Mouse (Mus musculus) embryo, embryonic 11.5 days (tissue): ENCODE results near the gene Cldn8.

Experiments
- DNase-seq: peaks from one replicate; pipeline ENCODE4 v3.0.0-alpha.2; 2012; ENCODE audit warnings: low read depth, low spot score

The Cldn8 gene

DNA sequence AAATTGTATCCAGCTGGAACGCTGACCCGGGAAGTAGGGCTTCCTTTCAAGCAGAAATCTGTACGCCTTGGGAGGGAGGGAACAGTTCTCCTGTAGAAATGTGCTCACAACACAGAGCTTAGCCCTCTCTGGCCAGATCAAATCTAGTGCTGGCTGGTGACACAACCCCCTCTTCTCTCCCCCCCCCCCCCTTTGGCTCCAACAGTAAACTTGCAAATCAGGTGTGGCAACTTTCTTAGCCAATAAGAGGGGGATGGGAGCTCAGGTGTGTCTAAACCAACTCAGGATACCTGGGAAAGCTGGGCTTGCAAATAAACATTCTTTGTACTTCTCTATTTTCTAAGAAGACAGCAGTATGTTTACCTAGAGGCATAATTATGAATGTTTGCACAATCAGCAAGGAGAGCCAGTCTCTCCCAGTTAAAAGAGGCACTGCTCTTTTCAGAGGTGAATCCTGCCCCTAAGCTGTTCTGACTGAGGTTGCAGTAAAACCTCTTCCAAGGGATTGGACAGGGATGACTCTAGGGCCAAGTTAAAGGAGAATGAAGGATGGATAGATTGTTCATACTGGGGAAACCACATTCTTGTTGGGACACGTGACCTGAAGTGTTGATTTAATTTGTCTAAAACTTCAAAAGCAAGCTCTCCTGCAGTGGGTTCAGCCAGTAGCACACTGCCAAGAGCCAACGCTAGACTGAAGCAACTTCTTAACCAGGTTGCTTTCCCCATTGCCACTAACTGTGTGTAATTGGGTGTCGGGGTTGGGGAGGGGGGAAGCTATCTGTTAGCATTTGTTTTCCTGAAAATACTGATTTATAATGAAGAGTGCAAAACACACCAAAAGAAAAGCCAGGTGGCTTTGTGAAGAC lies at the start of gene Cldn8:
TSS of gene Cldn8 (minus strand) at position 139 of the 869 bp plus-strand sequence.
- no peak for DNase-seq

DNA sequence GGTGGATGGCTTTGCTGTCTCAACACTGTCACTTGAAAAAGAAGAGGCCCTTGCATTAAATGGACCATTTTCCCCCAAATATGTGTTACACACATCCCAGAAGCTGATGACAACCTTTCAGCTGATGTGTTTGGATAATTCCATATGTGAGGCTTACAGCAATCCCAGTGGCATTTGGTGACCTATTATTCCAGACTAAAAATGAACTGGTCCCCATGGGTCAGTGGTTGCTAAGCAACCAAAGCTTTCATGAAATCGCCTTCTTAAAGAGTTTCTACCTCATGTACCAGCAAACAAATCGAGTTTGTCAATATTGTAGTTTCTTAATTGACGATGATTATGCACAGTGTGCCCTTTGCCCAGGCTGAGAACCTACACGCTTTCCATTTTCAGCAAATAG lies 49.7 kb upstream of the Cldn8 start:
- no peak for DNase-seq

DNA sequence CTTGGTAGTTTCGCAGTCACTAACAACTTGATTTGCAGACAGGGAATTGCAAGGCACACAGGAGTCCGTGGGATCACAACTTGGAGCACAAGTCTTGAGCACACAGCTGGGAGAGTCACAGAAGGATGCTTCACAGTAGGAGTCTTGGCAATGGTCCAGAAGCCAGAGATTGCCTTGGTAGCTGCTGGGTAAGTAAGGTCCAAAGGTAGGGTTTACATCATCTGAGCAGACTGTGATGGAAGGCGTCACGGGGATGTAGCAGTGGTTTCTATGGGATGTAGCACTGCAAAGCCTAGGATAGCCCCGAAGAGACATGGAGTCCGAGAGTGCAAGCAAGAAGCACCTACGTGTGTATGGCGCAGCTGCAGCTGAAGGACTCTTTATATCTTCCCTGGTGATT lies 48.9 kb upstream of the Cldn8 start, which contains the start of gene Krtap24-1:
TSS of gene Krtap24-1 (minus strand) at position 358 of the 400 bp plus-strand sequence.
- no peak for DNase-seq

DNA sequence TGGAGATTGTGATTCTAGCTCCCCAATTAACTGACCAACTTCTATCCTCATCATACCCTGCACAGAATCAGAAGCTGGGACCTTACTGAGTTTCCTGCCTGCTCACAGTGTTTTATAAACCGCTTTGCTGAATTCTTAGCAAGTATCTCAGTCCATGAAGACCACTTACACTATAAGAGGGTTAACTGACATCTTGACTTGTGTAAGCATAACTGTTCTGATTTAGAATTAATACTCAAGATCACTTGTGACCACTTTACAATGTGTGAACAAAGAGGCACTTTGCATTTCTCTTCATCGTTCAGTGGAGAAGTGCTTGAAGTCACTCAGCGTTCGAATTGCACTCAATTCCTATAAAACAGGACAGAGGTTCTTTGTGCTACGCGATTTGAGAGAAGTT lies 41.6 kb upstream of the Cldn8 start:
- DNase-seq, result no peak

DNA sequence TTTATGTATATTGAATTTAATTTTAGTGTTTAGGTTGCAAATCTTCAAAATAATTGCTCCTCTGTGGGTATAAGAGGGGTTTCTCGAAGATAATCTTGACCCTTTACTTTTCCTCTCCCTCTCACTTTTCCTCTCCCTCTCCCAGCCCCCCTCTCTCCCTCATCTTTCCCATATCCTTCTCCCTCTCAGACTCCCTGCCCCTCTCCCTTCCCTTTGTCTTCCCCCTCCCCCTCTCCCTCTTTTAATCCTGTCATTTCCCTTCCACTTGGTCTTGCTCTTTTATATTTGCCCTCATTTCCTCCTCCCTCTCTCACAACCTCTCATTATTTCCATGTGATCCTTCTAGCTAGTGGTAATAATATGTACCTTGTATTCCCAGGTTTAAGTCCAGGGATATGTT lies 39.5 kb upstream of the Cldn8 start:
- no peak for DNase-seq

DNA sequence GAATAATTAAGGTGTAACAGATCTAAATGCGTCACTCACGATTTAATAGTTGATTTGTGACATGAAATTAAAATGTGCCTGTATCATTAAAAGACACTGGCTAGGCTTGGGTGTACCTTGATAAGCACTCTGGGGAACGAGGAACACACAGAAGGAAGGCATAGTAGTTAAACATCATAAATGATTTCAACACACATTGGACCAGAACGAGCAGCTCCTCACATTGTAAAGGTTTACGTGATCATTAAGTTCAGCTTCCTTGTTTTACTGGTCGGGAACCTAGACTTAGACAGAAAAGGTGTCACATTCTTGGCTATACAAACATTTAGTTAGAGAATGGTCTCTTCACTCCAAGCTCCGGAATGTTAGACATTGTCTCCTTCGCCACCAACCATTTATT lies 37.3 kb upstream of the Cldn8 start:
- no peak for DNase-seq

DNA sequence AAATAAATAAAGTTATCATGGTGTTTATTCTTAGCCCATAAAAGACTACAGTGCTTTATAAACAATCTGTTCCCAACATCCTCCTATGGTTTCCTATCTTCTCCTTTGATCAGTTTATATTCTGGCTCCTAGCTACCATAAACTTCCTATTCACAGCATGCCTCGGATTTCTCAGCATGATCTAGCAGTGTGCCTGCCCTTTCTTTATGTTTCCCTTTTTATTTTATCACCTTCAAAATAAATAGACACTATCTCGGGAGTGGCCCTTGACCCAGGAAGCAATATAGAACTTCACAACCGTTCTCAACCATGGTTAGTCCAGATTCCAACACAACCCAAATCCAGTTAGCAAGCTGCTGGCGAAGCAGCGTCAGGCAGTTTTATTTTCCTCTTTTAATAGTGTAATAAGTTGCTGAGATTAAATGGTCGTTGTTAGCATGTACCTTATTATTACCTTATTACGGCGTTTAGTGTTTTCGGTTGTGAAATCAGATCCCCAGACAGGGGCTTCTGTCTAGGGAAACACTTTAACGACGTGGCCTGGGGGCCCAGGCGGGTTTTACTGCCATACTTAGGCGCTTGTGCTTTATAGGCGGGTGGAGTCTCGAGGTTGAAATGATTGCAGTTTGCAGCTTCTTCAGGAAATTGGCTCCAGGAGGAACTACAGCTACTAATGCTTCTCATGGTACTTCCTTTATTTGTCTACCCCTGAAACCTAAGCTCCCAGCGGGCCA lies 36.7 kb upstream of the Cldn8 start:
- DNase-seq, result no peak

DNA sequence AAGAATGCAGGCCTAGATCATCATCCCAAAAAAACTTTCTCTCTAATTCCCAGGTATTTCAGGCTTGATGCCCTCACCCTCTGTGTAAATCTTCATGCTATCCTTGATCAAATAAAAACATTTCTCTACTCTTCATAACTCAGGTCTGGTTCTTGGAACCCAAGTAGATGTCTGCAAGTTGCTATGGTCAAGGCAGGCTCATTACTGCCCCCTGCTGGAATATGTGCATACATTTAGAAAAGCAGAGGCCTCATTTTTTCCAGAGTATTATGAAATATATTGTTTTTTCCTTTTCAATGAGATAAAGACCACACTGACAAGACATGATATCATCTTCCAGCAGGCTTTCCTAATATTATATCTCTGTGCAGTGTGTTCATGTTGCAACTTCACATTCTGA lies 29.8 kb upstream of the Cldn8 start:
- no peak for DNase-seq

DNA sequence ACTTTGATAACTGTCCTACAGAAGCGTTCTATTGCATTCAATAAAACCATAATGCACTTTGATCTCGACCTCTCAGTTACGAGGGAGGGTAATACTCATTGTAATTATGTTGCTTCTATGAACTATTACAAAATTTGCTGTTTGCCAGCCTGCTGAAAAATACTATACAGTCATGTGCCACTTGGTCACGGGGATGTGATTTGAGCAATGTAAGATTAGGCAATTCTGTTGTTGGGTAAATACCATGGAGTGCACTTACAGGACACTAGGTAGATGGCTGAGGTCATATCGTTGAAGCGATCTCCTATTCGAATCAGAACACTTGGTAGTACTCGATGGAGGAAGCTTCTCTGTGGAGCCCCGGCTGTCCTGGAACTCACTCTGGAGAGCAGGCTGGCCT lies 20.4 kb upstream of the Cldn8 start:
- no peak for DNase-seq

DNA sequence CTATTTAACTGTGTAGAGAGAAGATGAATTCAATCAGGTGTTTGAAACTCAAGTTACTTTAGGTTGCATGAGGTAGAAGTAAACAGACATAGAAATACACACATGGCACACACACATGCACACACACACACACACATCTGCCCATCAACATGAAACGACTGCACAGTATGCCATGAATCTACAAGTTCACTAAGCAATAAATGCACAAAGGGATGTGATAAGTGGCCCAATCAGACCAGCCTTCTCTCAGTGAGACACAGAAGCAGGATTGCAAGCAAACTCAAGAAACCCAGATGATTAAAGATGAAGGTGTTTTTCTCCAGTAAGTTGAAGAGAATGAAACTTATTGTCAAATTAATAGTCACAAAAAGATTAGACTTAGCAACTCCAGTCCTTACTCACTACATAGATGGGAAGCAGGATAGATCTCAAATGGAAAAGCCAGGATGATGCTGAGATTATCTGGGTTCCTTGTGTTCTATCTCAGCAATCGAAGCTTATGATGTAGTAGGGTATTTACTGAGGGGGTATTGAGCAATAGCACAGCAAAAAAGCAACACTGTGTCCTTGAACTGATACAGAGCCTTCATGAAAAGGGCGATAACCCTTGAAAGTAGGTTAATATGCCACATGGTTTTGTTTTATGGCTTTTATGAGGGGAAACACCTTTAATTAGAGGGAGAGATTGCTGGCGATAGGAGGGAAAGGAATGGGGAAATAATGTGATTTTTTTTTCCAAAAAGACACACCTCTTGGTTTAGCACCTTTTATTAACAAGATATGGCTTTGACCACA lies 13.1 kb upstream of the Cldn8 start:
- no peak for DNase-seq

DNA sequence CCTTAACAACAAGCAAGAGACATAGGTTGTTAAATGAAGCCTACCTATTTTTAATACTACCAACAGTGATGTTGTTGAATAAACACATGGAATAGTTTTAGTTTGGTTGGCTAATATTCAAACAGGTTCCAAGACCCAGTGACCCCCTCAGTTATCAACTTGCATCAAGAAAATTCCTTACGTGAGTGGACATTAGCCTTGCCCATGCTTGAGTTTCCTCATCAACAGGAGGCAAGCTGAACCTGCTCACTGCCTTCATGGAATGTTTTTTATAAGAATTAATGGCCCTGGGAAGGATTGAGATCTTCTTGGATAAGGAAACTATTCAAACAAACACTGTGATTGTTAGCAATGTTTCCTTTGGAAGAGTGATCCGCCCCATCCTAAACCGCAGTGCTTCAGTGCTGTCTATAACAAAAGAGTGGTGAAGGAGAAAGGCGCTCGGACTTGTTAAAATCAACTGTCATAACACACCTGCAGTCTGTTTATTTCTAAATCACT lies 10.0 kb upstream of the Cldn8 start:
- DNase-seq, result no peak

DNA sequence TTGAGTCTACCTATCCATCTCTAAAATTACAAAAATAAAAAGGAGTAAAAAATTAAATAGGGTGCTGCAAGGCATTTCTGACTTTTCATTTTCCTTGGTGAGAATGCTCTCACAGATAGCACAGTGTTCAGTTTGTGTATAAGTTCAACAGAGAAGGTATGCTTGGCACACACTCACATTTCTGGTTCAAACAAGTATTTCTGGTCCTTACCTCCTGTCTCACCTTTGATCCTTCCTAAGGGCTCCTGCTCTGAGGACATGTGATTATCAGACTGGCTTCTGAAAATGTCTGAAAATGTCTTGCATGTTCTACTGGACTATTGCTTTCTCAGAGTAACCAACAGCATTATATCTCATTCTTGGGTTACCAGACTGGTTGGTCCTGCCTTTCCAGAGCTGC lies 7.2 kb upstream of the Cldn8 start:
- DNase-seq, result no peak

DNA sequence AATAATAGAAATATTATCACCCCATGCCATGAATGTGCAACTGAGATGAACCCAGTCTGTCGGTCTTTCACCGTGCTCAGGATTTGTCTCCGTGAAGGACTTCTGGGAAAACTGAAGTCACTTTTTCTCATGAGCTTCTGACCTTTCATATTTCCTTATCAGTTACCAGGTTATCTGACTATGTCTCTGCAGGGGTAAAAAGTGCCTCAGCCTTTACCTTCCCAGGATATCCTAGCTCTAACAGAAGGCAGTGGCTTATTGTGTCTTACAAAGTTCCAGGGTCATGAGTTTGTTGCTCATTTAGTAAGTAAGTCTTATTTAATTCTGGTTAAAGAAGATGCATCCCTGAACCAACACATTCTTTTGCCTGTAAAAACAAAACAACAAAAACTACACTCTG lies 6.7 kb upstream of the Cldn8 start:
- DNase-seq, result no peak

DNA sequence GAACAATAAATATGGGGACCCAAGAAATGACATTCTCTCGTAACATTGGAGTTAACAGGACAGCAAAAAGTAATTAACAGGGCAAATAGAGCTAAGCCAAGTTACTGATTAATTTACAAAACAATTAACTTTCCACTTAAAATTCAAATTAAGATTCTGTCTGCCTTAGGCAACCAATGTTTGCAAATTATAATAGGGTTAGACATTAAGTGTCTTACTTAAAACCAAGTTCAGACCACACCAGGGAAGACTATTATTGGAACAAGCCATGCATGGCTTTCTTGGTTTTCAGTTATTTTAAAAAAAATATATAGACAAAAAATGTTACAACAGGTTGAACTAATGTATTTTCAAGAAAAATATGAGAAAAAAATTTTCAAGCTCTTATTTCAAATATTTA lies 6.1 kb upstream of the Cldn8 start:
- no peak for DNase-seq

DNA sequence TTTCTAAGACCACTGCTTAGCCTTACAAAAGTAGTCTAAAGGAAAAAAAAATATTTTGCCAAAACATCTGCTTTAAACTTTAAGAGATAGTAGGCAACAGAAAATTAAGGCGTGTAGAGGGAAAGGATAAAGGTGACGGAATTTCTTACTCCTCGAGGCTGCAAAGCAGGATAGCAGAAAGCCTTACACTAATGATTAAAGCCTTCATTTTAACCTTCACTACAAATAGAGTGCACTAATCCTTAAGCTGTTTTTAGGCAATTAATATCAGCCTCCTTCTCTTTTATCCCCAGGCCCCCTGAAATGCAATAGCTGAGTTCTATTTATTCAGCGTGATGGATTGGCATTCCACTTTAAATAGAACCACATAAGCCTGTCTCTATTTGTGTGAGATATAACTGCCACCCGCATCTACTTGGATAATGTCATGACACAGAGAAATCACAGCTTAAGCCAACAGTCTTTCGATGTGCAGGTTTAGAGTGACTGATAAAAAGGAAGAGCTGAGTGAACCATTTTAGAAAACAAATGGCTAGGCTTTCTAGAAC lies 1.3 kb downstream of the Cldn8 start:
- no peak for DNase-seq

DNA sequence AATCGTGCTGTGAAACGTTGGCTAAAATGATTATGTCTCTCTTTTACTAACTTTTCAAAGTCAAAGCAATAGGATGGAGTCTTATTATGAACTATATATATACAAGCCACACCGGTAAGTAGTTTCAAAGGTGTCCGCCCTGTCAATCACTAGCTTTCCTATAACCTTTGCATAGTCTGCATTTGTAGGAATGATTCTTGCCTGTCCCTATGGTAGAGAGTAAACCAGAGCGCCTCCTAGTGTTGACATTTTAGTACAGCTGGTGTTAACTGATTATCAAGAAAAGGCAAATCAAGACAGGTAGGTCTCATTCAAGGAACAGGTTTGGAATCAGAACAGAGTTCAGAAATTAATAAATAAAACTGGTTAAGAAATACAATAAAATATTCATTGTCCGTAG lies 20.5 kb downstream of the Cldn8 start:
- peak; percentile 17 for DNase-seq

DNA sequence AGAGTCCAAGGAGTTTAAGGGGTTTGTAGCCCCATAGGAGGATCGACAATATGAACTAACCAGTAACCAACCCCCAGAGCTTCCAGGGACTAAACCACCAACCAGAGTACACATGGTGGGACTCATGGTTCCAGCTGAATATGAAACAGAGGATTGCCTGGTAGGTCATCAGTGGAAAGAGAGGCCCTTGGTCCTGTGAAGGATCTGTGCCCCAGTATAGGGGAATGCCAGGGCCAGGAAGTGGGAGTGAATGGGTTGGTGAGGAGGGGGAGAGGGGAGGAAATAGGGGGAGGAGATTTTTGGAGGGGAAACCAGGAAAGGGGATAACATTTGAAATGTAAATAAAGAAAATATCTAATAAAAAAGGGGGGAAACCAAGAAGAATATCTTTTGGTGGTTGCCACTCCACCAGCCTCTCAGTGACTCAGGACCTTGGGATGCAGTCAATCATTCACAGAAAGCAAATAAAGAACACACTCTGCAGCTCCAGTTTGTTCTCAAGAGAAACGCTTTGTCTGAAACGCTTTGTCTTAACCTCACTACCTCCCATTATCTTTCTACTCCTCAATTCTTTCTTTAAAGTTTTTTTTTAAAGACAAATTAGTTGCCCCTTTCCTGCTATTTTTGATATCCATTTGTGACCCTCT lies 23.0 kb downstream of the Cldn8 start:
- DNase-seq, result no peak

DNA sequence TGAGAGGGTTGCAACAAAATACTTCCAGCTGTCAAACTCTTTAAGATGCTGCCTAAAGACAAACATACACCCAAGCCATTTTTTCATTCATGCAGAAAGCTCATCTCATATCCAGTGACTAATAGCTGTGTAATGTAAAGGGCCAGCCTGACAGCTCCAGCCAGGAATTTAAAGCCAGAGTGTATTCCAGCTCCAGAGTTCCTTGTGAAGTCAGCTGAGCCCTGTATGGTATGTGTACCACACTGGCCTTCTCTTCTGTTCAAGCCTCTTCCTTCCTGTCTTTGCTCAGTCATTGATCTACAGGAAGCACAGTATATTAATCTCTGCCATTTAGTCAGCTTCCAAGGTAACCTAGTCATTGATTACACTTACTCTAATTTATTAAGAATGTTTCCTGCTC lies 51.6 kb downstream of the Cldn8 start:
- DNase-seq, result no peak
